Mouse (Mus musculus): ENCODE results near the gene 1700109H08Rik.

DNA sequence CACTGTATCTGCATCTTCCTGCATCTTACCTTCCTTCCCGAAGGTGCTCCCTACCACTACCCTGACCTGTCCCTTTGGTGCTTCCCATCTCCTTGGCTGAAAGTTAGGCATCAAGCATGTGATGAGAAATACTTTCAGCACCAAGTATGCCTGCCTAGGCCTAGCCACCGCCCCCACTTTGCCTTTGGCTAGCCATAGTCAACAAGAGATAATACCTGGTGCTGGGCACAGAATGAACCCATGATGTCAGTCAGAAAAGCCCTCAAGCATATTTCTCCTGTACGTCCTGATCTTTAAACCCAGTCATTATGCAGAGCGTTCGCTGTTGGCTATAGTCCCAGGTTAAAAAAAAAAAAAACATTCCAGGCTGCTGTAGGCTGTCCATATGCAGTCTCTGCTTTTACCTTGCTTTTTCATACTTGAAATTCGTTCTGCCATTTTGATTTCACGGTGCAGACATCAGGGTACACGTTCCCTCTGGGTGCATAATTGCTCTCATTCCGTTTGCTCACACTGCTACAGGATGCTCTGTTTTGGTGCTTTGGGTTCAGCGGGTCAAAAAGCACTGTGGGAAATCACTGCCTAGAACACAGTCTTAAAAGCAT lies 41.7 kb upstream of the 1700109H08Rik start:
- no peak for TF ChIP-seq CTCF (IDR thresholded peaks at IDR 0.05; ENCODE audit: low read depth, low read length)
- no peak for TF ChIP-seq GATA1 (IDR thresholded peaks at IDR 0.05; ENCODE audit: borderline replicate concordance, low read length)
- no peak for TF ChIP-seq TAL1 (conservative IDR thresholded peaks at IDR 0.05; ENCODE audit: low read depth, low read length)
